Mouse (Mus musculus) heart, embryonic 12.5 days (tissue): ENCODE data around the gene Peli2. TPM values are rescaled to one million over a fixed set of nuclear protein-coding genes. Genes with fewer than 3 reads are reported as not detected.

Experiments
- ATAC-seq: fragments of 200-750 bp; cut with Nextera tagmentation; 2 replicates; pipeline ENCODE4 v1.8.0; 2017; ENCODE audit warnings: moderate TSS enrichment, moderate library complexity; ENCODE audit not compliant: insufficient number of reproducible peaks, low FRiP score
- H3K27ac ChIP-seq: fragments of 300-500 bp; sonication (generic); 2 replicates; pipeline ENCODE4 v1.5.1; 2016; ENCODE audit warnings: mild to moderate bottlenecking, moderate library complexity; ENCODE audit not compliant: poor library complexity, severe bottlenecking
- H3K27me3 ChIP-seq: fragments of 300-500 bp; sonication (generic); replicated peaks from 2 replicates; pipeline ENCODE4 v1.6.1; 2016; ENCODE audit warnings: mild to moderate bottlenecking, moderate library complexity
- H3K36me3 ChIP-seq: fragments of 300-500 bp; sonication (generic); 2 replicates; pipeline ENCODE4 v1.6.1; 2016; ENCODE audit warnings: mild to moderate bottlenecking, moderate library complexity
- H3K4me1 ChIP-seq: fragments of 300-500 bp; sonication (generic); replicated peaks from 2 replicates; pipeline ENCODE4 v1.6.1; 2016; ENCODE audit warnings: mild to moderate bottlenecking
- H3K4me2 ChIP-seq: fragments of 300-500 bp; sonication (generic); 2 replicates; pipeline ENCODE4 v1.6.1; 2016; ENCODE audit warnings: mild to moderate bottlenecking, moderate library complexity
- H3K4me3 ChIP-seq: fragments of 300-500 bp; sonication (generic); 2 replicates; pipeline ENCODE4 v1.5.1; 2016; ENCODE audit warnings: mild to moderate bottlenecking
- H3K9ac ChIP-seq: fragments of 300-500 bp; sonication (generic); 2 replicates; pipeline ENCODE4 v1.6.1; 2016; ENCODE audit warnings: mild to moderate bottlenecking, moderate library complexity
- H3K9me3 ChIP-seq: fragments of 300-500 bp; sonication (generic); replicated peaks from 2 replicates; pipeline ENCODE4 v1.6.1; 2016; ENCODE audit warnings: mild to moderate bottlenecking, moderate library complexity
- WGBS: fragments of 180-500 bp; shearing (Covaris S2); methylation state at CpG from one replicate; pipeline ENCODE4 v1.1.7; 2016; 5-methylcytosine and 5-hydroxymethylcytosine counted together
- polyA plus RNA-seq: library from polyadenylated mRNA; unstranded; fragments of >200 nt; fragmentation: Nextera tagmentation; extraction: Ambion mirVana; gene quantifications from 2 replicates; pipeline ENCODE4 v1.2.1, GENCODE M21; 2016

The Peli2 gene
- polyA plus RNA-seq, 1 experiment from 2014 or later, result 4.3 TPM

DNA sequence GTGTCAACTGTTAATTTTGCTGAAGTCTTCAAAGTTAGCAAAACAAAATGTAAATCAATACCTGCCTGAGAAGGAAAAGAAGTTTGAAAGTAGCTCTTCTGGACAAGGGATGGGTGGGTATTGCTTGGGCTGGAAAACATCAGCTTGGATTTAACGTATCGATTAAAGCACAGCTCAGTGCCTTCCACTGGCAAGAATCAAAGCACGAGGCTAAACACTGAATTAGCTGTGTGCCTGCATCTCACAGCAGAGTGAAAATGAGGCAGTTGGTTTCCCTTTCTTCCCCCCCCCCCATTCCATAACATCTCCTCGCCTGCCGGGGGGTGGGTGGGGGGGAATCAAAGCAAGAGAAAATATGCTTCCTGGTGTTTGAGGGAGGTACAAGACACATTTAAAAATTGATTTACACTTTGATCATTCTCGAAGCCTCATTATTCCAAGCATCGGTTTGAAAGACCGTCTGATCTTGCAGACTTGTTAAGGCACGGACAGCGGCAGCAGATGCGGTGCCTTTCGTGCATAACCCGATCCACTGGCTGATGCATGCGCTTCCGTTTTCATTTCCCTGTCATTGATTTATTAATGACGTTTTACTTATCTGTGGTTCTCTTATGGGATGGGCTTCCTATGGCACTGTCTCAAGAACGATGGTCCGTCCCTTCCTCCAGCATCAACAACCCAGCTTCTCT lies 203.3 kb downstream of the Peli2 start:
- Histone ChIP-seq H3K27ac (no peak overlapping the region), H3K27me3 (peaks cover 83% of the 10 kb centered on the region), H3K36me3 (no peaks in the 10 kb centered on the region), H3K4me2 (no peak overlapping the region), H3K9ac (no peak overlapping the region), H3K9me3 (no peaks in the 10 kb centered on the region), H3K4me3 (no peak overlapping the region), H3K4me1 (no peaks in the 10 kb centered on the region)
- ATAC-seq, result no peak
- WGBS, result 82% methylated on average over 18 of the region's 18 CpGs

DNA sequence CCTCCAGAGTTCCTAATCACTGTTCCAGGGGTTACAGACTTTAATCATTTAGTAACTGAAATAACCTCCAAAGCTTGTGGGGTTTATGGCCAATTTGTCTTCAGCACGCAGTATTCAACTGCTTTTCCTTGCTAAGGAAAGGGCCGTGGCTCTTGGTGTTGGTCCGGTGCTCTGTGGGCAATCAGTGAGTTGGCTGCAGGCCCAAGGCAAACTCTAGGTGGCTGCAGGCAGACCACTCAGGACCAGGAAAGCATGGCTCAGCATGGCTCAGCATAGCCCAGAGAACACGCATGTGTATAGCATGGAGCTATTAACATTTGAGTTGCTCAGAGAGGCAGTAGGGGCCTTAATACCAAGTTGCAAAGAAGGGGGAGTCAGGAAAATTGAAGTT lies 203.8 kb downstream of the Peli2 start:
- no peaks in the 10 kb centered on the region for H3K36me3 ChIP-seq
- 83% methylated on average over 4 of the region's 4 CpGs for WGBS
- H3K4me3 ChIP-seq, result no peak overlapping the region
- no peak overlapping the region for H3K9ac ChIP-seq
- no peaks in the 10 kb centered on the region for H3K4me1 ChIP-seq
- peaks cover 79% of the 10 kb centered on the region for H3K27me3 ChIP-seq
- H3K4me2 ChIP-seq, result no peak overlapping the region
- H3K9me3 ChIP-seq, result no peaks in the 10 kb centered on the region
- ATAC-seq, result no peak
- H3K27ac ChIP-seq, result no peak overlapping the region

DNA sequence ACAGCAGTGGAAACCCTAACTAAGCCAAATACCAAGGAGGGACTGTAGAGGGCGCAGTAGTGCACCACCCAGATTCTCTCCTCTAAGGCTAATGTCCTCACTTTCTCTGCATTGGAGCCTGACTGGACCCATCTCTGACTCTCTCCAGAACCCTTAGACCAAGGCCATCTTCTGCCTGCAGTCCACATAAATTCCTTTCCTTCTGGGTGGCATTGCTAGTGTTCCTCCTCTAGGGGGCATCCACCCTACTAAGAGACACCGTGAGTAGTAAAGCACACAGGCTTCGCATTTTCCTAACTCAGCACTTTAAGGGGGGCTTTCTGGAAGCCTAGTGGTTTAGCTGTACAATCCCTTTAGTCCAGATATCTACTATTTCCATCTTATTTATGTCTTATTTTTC lies 207.1 kb downstream of the Peli2 start:
- WGBS, result 58% methylated on average over 3 of the region's 3 CpGs
- no peak for ATAC-seq

DNA sequence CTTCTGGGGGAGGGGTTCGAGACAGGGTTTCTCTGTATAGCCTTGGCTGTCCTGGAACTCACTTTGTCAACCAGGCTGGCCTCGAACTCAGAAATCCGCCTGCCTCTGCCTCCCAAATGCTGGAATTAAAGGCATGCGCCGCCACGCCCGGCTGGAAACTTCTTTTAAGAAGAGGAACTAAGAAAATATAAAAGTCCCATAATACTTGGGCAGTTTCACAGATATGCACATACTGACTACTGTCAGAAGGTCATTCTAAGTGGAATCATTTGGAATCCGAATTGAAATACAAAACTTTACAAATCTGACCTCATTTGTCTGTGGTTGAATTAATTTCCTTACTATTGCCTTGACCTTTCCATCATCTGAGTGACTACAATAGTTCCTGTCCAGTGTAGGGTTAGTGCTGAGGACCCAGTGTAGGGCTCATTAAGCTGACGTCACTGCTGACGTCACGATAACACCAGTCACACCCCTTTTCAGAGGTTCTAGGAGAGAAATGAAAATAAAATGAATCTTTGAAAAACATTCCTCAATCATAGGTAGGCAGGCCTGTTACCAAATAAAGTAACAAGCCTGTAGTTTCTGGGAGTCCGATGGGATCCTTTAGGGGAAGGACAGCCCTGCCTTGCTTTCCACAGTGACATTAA lies 209.2 kb downstream of the Peli2 start:
- no peak for ATAC-seq
- H3K27me3 ChIP-seq, result peaks cover 79% of the 10 kb centered on the region
- 82% methylated on average over 12 of the region's 12 CpGs for WGBS
- no peak overlapping the region for H3K4me2 ChIP-seq
- H3K9me3 ChIP-seq, result no peaks in the 10 kb centered on the region
- H3K4me3 ChIP-seq, result no peak overlapping the region
- H3K4me1 ChIP-seq, result peaks cover 24% of the 10 kb centered on the region
- H3K9ac ChIP-seq, result no peak overlapping the region
- no peaks in the 10 kb centered on the region for H3K36me3 ChIP-seq
- H3K27ac ChIP-seq, result no peak overlapping the region

More for the DNA sequence above, 207.1 kb downstream of the Peli2 start:
- Histone ChIP-seq H3K36me3 (no peaks in the 10 kb centered on the region), H3K4me2 (no peak overlapping the region), H3K27ac (no peak overlapping the region), H3K4me3 (no peak overlapping the region), H3K27me3 (peaks cover 80% of the 10 kb centered on the region), H3K9me3 (no peaks in the 10 kb centered on the region), H3K4me1 (peaks cover 17% of the 10 kb centered on the region), H3K9ac (no peak overlapping the region)
